Mouse (Mus musculus): Measurements from ENCODE around the gene Methig1.
A peak's percentile ranks its signal among the peaks of the same experiment; 100 is the strongest.

Gene Methig1

DNA sequence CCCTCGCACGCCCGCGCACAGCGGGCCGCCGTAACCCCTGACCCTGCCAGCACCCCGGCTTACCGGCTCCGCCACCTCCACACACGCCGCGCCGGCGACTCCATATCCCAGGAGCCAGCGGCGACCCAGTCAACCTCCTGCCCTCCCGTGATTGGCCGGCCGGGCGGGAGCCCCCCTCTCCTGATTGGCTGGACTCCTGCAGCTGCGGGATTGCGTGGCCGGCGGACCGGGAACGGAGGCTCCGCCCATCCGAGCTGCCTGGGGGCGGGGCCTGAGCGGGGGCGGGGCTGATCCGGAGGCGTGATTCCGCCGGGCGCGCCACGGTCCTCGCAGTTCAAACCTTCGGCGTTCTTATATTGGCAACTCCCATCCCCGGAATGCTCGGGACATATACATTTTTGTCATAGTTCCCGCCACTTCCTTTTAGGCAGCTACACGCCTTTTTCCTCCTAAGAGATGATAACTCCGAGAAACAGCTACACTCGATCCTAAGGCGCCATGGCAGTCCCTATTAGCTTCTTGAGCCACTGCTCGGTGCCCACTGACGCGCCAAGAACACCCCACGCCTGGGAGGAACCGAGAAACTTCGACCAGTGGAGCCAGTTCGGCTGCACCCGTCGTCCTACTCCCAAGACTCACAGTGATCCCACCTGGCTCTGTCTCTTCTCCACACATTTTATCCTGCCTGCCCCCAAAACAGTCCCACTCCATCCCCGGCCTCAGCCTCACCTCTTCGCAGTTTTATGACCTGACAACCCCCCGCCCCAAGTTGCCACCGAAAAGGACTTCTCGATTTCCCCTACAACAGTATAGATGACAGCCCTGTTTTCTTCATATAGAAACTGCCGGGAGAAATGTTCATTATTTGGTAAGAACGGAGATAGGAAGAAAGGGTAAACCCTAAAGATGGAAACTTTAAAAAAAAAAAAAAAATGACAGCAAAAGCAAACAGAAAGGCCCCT, 70.2 kb downstream of the Methig1 start:
- DNase-seq (ENCODE audit: low spot score) = peak; percentile 95

- peak; percentile 41 for DNase-seq (ENCODE audit: low spot score)
Measured at GRCm38 (mm10) chr15:100423916-100424315, 71.0 kb downstream of the Methig1 start.

- DNase-seq (ENCODE audit: low spot score) = peak; percentile 32
Measured at GRCm38 (mm10) chr15:100424396-100425122, 71.6 kb downstream of the Methig1 start, which contains the start of gene Slc11a2. Slc11a2 (minus strand) TSS chr15:100425072.

DNA sequence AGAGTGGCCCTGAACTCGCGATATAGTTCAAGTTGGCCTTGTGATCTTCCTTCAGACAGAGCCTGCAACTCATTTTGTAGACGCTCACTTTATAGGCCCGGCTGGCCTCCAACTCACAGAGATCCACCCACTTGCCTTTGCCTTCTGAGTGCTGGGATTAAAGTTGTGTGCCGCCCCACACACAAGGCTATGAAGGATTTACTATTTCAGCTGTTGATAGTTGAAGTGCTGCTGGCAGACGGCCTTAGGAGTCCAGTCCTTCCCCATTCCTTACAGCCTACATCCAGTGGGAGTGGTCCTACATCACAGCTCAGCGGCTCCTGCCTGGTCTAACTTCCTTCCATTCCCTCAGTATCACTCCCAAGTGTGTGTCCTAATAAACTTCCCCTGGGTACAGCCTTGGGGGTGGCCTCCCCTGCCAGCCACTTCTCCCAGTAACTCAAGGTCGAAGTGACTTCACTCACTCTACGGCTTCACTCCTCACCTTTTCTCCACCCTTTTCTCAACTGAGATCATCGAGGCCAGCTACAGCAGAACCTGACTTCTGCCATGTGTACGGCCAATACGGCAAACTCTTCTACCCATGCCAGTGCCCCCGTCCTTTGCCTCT, 75.5 kb downstream of the Methig1 start:
- no peak for DNase-seq (ENCODE audit: low spot score)

- DNase-seq (ENCODE audit: low spot score) = no peak
Measured at GRCm38 (mm10) chr15:100429959-100430565, 77.1 kb downstream of the Methig1 start.

DNA sequence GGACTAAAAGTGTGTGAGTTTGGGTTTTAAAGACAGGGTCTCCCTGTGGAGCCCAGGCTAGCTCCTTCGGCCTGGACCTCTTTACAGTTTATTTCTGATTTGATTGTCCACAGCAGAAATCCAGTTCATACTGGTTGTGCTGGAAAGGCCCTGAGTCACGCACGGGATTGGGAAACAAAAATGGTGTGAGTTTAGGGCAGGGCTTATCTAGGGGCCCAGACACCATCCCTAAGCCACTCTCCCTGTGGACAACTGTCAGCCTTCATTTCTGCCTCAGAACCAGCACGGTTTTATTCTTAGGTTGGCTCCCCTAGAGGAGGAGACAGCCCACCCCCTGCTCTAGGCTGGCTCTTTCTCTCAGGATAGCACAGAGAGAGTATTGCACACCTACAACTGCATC, 80.3 kb downstream of the Methig1 start:
- DNase-seq (ENCODE audit: low spot score) = no peak

Measured in retina, embryonic 14.5 days (tissue).